18 mouse cellular contexts compared by ENCODE assay signal in the genomic region with DNA sequence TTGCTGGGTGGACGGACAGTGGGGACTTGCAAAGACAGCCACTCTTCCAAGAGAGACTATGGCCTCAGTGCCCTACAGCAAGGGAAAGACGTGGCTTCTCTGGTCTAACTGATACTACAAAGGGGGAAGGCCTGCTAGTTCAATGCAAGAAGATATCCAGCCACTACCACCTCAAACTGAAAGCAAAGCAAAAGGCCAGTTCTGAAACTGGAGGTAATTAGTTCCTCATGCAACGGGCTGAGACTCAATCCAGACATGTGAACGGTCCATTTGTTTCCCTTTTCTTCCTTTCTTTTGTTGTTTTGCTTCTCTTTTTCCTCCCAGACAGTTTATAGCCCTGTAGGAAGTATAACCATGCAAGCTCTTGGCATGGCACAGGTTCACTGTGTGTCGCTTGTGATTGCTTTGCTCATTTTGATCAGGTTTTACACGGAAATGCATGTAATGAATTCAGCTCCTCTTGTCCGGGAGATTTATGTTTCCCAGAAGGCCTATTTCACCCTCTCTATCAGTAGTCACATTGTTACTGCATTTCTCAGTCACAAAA.
A peak's percentile ranks its signal among the peaks of the same experiment; 100 is the strongest.
DNase-seq lines count a peak whose midpoint lies in the region; ATAC-seq and TF ChIP-seq lines count a peak whose summit lies in the region.
"Had no signal": no experiment of that assay in that cellular context is flagged by ENCODE, and none has a peak within 500 bp of the region (broad histone marks: within the 10 kb centered on the region; RNA-seq: fewer than 3 reads in every experiment).

No protein-coding gene starts in this region.

- no peak overlapping the region for H3K4me3 ChIP-seq in limb, embryonic 12.5 days (replicated peaks)
- no peak overlapping the region for H3K4me3 ChIP-seq in neural tube, embryonic 13.5 days
- no peak overlapping the region for H3K4me3 ChIP-seq in thymus, adult 2 months (ENCODE audit: control insufficient read depth, insufficient read depth, low read length)
- H3K4me3 ChIP-seq: heart, embryonic 13.5 days; layer of hippocampus, adult 2 months; lung, embryonic 15.5 days; midbrain, embryonic 13.5 days had no signal

- H3K27ac ChIP-seq in limb, embryonic 12.5 days: peak overlapping the region; percentile 75
- H3K27ac ChIP-seq in neural tube, embryonic 13.5 days (replicated peaks): peak overlapping the region; percentile 66
- H3K27ac ChIP-seq in thymus, adult 2 months (ENCODE audit: control insufficient read depth, insufficient read depth, low read length): no peak overlapping the region
- H3K27ac ChIP-seq: heart, embryonic 13.5 days; hindbrain, embryonic 14.5 days; layer of hippocampus, adult 2 months; lung, embryonic 15.5 days; midbrain, embryonic 13.5 days had no signal

- no peak for TF ChIP-seq CTCF in thymus, adult 2 months (IDR thresholded peaks at IDR 0.05; ENCODE audit: borderline replicate concordance, control insufficient read depth, extremely low read depth, insufficient read depth, low read length, poor library complexity)

- no peak overlapping the region for H3K9ac ChIP-seq in limb, embryonic 12.5 days (replicated peaks)
- H3K9ac ChIP-seq in neural tube, embryonic 13.5 days: no peak overlapping the region
- H3K9ac ChIP-seq: heart, embryonic 13.5 days; hindbrain, embryonic 14.5 days; lung, embryonic 15.5 days; midbrain, embryonic 13.5 days had no signal

- no peaks in the 10 kb centered on the region for H3K9me3 ChIP-seq in limb, embryonic 12.5 days
- H3K9me3 ChIP-seq in neural tube, embryonic 13.5 days: no peaks in the 10 kb centered on the region
- H3K9me3 ChIP-seq: lung, embryonic 15.5 days had no signal

- ATAC-seq in limb, embryonic 12.5 days (ENCODE audit: insufficient number of reproducible peaks, insufficient read depth, low FRiP score, low TSS enrichment, low read depth): 0 out of 2 replicates have a peak, but pooled peaks have one; percentile 59
- ATAC-seq in neural tube, embryonic 13.5 days (ENCODE audit: low read depth): no peak
- ATAC-seq in erythroblast, adult 5-6 weeks (replicated peaks; ENCODE audit: low FRiP score, poor library complexity, severe bottlenecking): no peak
- ATAC-seq: midbrain, embryonic 13.5 days had no signal

- no peak overlapping the region for H3K4me2 ChIP-seq in limb, embryonic 12.5 days
- H3K4me2 ChIP-seq in neural tube, embryonic 13.5 days: peak overlapping the region; percentile 6; the same call in 1 of the 2 replicates
- H3K4me2 ChIP-seq: heart, embryonic 13.5 days; hindbrain, embryonic 14.5 days; lung, embryonic 15.5 days; midbrain, embryonic 13.5 days had no signal

- H3K36me3 ChIP-seq in limb, embryonic 12.5 days: no peaks in the 10 kb centered on the region
- H3K36me3 ChIP-seq in neural tube, embryonic 13.5 days: no peaks in the 10 kb centered on the region
- no peaks in the 10 kb centered on the region for H3K36me3 ChIP-seq in thymus, adult 2 months (ENCODE audit: control insufficient read depth, insufficient read depth, low read length)
- H3K36me3 ChIP-seq: heart, embryonic 13.5 days; lung, embryonic 15.5 days; midbrain, embryonic 13.5 days had no signal

- 20% methylated on average over 7 of the region's 7 CpGs for WGBS in limb, embryonic 12.5 days
- WGBS in neural tube, embryonic 13.5 days: 18% methylated on average over 7 of the region's 7 CpGs
- WGBS in thymus, adult 2 months: 53% methylated on average over 7 of the region's 7 CpGs

- peak; percentile 4 for DNase-seq in layer of hippocampus, adult 11-12 months (ENCODE audit: low spot score)
- no peak for DNase-seq in layer of hippocampus, adult 9-10 months (ENCODE audit: low spot score)
- peak; percentile 34 for DNase-seq in embryo, embryonic 11.5 days (ENCODE audit: low read depth, low spot score)
- no peak for DNase-seq in thymus, adult 2 months
- no peak for DNase-seq in thymus, postnatal 36 days
- DNase-seq: cerebellum, postnatal 36 days; gastrocnemius, postnatal 10 days; kidney, adult 2 months; right cerebral cortex, postnatal 14 days; thymus, postnatal 14 days had no signal

- no peaks in the 10 kb centered on the region; the same call in 1 of the 2 replicates for H3K27me3 ChIP-seq in limb, embryonic 12.5 days
- no peaks in the 10 kb centered on the region for H3K27me3 ChIP-seq in neural tube, embryonic 13.5 days
- no peaks in the 10 kb centered on the region for H3K27me3 ChIP-seq in thymus, adult 2 months (ENCODE audit: control insufficient read depth, insufficient read depth, low read length)
- H3K27me3 ChIP-seq: heart, embryonic 13.5 days; lung, embryonic 15.5 days; midbrain, embryonic 13.5 days had no signal

- TF ChIP-seq POLR2A in thymus, adult 2 months (IDR thresholded peaks at IDR 0.05; ENCODE audit: control insufficient read depth, extremely low read depth, insufficient read depth, low read length, poor library complexity): no peak

- peaks cover 10% of the 10 kb centered on the region for H3K4me1 ChIP-seq in limb, embryonic 12.5 days (replicated peaks)
- H3K4me1 ChIP-seq in neural tube, embryonic 13.5 days (replicated peaks): peaks cover 8% of the 10 kb centered on the region
- no peaks in the 10 kb centered on the region for H3K4me1 ChIP-seq in thymus, adult 2 months (replicated peaks; ENCODE audit: control insufficient read depth, insufficient read depth, low read length)
- H3K4me1 ChIP-seq: heart, embryonic 13.5 days; lung, embryonic 15.5 days; midbrain, embryonic 13.5 days had no signal

Comparison
In these comparisons a context has a peak if more than half of its experiments do, and no peak if none do; other contexts are left out.
1. DNase-seq: peak in layer of hippocampus, adult 11-12 months (single experiment) and embryo, embryonic 11.5 days (single experiment); none in layer of hippocampus, adult 9-10 months (single experiment), thymus, adult 2 months (single experiment) and thymus, postnatal 36 days (0 of 2).